Mouse (Mus musculus) stomach, embryonic 14.5 days (tissue): ENCODE results near the gene Hcrt. TPM values are rescaled to one million over a fixed set of nuclear protein-coding genes. Genes with fewer than 3 reads are reported as not detected.
"Not testable (repeated sequence)": the region's sequence is repeated elsewhere in the genome, so short reads cannot be mapped to it uniquely, and the experiment has no call there.

Source experiments
- ATAC-seq: fragments of 200-750 bp; cut with Nextera tagmentation; 2 replicates; pipeline ENCODE4 v1.8.0; 2017; ENCODE audit warnings: low read depth, moderate TSS enrichment; ENCODE audit not compliant: insufficient number of reproducible peaks, insufficient read depth, low FRiP score
- H3K27ac ChIP-seq: fragments of 300-500 bp; sonication (generic); 2 replicates; pipeline ENCODE4 v1.5.1; 2014; ENCODE audit warnings: mild to moderate bottlenecking, low read length, moderate library complexity, mixed read lengths
- H3K27me3 ChIP-seq: fragments of 300-500 bp; sonication (generic); 2 replicates; pipeline ENCODE4 v1.6.1; 2014; ENCODE audit warnings: low read length, control low read depth, mixed read lengths; ENCODE audit not compliant: control insufficient read depth, insufficient read depth
- H3K36me3 ChIP-seq: fragments of 300-500 bp; sonication (generic); 2 replicates; pipeline ENCODE4 v1.6.1; 2014; ENCODE audit warnings: mild to moderate bottlenecking, control low read depth, low read length, moderate library complexity, mixed read lengths; ENCODE audit not compliant: control insufficient read depth, insufficient read depth
- H3K4me1 ChIP-seq: fragments of 300-500 bp; sonication (generic); 2 replicates; pipeline ENCODE4 v1.6.1; 2014; ENCODE audit warnings: low read length, control low read depth, mixed read lengths; ENCODE audit not compliant: control insufficient read depth, insufficient read depth
- H3K4me2 ChIP-seq: fragments of 300-500 bp; sonication (generic); replicated peaks from 2 replicates; pipeline ENCODE4 v1.6.1; 2014; ENCODE audit warnings: low read depth, low read length, control low read depth
- H3K4me3 ChIP-seq: fragments of 300-500 bp; sonication (generic); 2 replicates; pipeline ENCODE4 v1.5.1; 2014; ENCODE audit warnings: low read depth, low read length, control low read depth
- H3K9ac ChIP-seq: fragments of 300-500 bp; sonication (generic); replicated peaks from 2 replicates; pipeline ENCODE4 v1.6.1; 2014; ENCODE audit warnings: low read depth, mild to moderate bottlenecking, control low read depth, low read length, moderate library complexity, mixed read lengths
- H3K9me3 ChIP-seq: fragments of 300-500 bp; sonication (generic); 2 replicates; pipeline ENCODE4 v1.6.1; 2016; ENCODE audit warnings: low read depth, low read length, control low read depth; ENCODE audit not compliant: control insufficient read depth
- WGBS: fragments of 180-500 bp; shearing (Covaris S2); extraction: QIAGEN DNeasy Blood & Tissue Kit; methylation state at CpG from one replicate; pipeline ENCODE4 v1.1.7; 2014; 5-methylcytosine and 5-hydroxymethylcytosine counted together
- polyA plus RNA-seq: library from polyadenylated mRNA; unstranded; fragments of >200 nt; fragmentation: Nextera tagmentation; extraction: Ambion mirVana; gene quantifications from 2 replicates; pipeline ENCODE4 v1.2.1, GENCODE M21; 2014

Gene Hcrt
- polyA plus RNA-seq, 1 experiment from 2014 or later, result not detected

DNA sequence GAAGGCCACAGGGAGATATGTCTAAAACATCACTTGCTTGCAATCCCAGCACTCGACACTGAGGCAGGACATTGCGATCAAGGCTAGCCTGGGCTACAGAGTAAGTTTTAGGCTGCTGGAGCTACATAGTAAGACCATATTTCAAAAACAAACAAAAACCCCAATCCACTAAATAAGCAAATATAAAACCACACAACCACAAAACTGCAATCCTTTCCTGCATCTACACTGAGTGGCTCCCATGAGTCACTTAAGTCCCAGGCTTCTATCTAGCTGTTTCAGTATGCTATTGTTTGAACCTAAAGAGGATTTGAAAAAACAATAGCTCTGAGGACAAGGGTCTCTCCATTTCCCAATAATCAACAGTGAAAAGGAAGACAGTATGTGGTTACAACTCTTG is 32.7 kb upstream of the Hcrt start:
- H3K27me3 ChIP-seq, result no peaks in the 10 kb centered on the region
- H3K4me1 ChIP-seq, result no peaks in the 10 kb centered on the region
- H3K27ac ChIP-seq, result no peak overlapping the region
- H3K9ac ChIP-seq, result no peak overlapping the region
- 93% methylated on average over 2 of the region's 2 CpGs for WGBS
- no peaks in the 10 kb centered on the region for H3K9me3 ChIP-seq
- H3K4me2 ChIP-seq, result no peak overlapping the region
- no peak for ATAC-seq
- peaks cover 11% of the 10 kb centered on the region for H3K36me3 ChIP-seq
- no peak overlapping the region for H3K4me3 ChIP-seq

DNA sequence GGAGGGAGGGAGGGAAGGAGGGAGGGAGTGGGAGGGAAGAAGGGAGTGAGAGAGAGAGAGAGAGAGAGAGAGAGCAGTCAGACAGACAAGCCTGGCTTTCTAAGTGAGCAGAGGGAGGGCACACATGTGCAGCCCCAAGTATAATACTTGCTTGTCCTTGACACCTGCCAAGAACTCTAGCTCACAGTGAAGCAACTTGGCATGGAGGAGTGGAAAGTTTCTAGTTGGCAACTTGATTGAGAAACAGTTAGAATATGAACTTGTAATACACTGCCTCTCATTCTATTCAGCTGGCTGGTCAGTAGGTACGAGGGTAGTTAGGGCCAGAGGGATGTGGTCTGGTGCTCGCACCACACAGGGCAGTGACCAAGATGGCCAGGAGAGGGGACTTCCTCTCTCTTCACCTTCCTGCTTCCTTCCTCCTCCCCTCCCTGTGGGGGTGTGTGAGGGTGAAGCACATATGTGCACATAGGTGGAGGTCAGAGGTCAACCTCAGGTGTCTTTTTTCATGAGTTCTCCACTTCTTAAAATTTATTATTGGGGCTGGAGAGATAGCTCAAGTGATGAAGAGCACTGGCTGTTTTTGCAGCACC is 28.8 kb upstream of the Hcrt start:
- no peak overlapping the region for H3K4me2 ChIP-seq
- no peak for ATAC-seq
- 83% methylated on average over 2 of the region's 2 CpGs for WGBS
- no peaks in the 10 kb centered on the region for H3K27me3 ChIP-seq
- H3K36me3 ChIP-seq, result peaks cover 24% of the 10 kb centered on the region
- H3K4me3 ChIP-seq, result no peak overlapping the region
- H3K9me3 ChIP-seq, result no peaks in the 10 kb centered on the region
- no peaks in the 10 kb centered on the region for H3K4me1 ChIP-seq
- no peak overlapping the region for H3K27ac ChIP-seq
- no peak overlapping the region for H3K9ac ChIP-seq

DNA sequence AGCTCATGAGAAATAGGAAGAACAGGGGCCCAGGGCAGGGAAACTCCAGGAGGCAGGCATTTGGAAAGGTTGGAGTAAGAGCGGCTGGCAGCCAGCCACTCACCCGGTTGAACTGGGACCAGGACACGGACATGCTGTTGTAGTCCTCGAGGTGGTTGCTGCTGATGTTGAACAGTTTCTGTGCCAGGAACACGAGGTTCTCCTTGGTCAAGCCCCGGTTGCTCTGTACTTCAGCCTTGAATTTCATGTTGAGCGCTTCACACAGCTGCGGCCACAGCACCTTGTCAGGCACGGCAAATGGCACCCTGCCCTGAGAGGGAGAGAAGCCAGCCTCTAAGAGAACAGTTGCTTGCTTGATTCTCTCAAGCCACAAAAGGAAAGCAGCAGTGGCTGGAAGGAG is 27.9 kb upstream of the Hcrt start:
- H3K27me3 ChIP-seq, H3K4me2 ChIP-seq, H3K4me3 ChIP-seq, H3K4me1 ChIP-seq, H3K9ac ChIP-seq, H3K9me3 ChIP-seq, H3K27ac ChIP-seq, ATAC-seq: not testable (repeated sequence)
- WGBS, result 85% methylated on average over 9 of the region's 9 CpGs
- peaks cover 19% of the 10 kb centered on the region for H3K36me3 ChIP-seq

DNA sequence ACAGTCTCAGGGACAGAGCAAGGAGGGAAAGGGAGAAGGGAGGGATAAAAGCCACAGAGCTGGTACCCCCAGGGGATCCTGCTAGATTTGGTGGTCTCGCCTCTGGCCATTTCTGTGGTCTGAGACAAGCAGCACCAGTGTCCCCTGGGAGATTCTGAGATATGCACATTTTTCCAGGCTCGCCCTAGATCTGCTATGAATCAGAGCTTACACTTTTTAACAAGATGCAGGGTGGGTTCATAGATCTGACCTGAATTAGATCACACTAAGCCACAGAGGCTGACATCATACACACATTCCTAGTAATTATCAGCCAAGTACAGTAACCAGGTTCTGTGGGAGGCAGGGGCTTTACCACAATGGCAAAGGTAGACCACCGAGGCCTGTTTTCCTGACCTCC is 27.0 kb upstream of the Hcrt start:
- WGBS, result 89% methylated on average over 3 of the region's 3 CpGs
- peaks cover 19% of the 10 kb centered on the region for H3K36me3 ChIP-seq

DNA sequence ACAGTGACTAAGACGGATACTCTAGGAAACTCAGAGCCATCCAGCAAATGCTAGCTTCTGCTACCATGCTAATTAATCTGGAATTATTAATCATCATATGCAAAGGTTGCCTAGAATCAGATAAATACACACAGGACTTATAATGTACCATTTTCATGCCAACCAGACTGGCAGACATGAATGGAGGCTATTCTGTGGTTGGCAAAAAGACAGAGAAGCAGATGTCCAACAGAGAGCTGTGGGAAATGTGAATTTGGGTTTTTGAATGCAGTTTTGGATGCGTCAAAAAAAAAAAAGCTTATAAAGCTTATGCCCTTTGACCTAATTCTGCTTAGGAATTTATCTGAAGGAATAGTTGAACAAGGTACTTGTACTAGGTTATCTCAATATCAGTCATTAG is 23.0 kb upstream of the Hcrt start:
- no peak overlapping the region for H3K4me2 ChIP-seq
- no peaks in the 10 kb centered on the region for H3K9me3 ChIP-seq
- no peak for ATAC-seq
- H3K27me3 ChIP-seq, result no peaks in the 10 kb centered on the region
- H3K27ac ChIP-seq, result no peak overlapping the region
- H3K36me3 ChIP-seq, result peaks cover 38% of the 10 kb centered on the region
- whole genome bisulfite sequencing, result 95% methylated on average over 2 of the region's 2 CpGs
- no peak overlapping the region for H3K9ac ChIP-seq
- H3K4me1 ChIP-seq, result no peaks in the 10 kb centered on the region
- no peak overlapping the region for H3K4me3 ChIP-seq

More for the DNA sequence above, 27.0 kb upstream of the Hcrt start:
- Histone ChIP-seq H3K4me2 (no peak overlapping the region), H3K9ac (no peak overlapping the region), H3K4me1 (no peaks in the 10 kb centered on the region), H3K9me3 (no peaks in the 10 kb centered on the region), H3K4me3 (no peak overlapping the region), H3K27ac (no peak overlapping the region), H3K27me3 (no peaks in the 10 kb centered on the region)
- no peak for ATAC-seq

DNA sequence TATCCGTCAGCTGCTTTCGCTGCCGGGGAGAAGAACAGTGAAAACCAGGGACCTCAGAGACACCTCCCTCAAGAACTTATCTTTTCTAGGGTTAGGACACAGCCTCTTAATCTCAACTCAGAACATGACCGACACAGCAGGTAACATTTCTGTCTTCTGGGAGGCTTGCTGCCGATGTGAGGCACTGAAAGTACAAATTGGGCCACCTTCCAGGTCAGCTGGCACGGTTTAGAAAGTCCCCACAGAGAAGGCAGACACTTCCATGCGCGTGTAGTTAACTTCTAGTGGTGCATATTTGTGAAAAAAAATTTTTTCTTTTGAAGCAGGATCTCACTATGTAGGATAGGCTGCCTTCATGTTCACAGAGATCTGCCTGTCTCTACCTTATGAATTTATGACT is 21.6 kb upstream of the Hcrt start:
- WGBS, result 88% methylated on average over 8 of the region's 8 CpGs
- no peak for ATAC-seq
- H3K4me1 ChIP-seq, result no peaks in the 10 kb centered on the region
- no peak overlapping the region for H3K4me3 ChIP-seq
- no peak overlapping the region for H3K4me2 ChIP-seq
- H3K36me3 ChIP-seq, result peaks cover 31% of the 10 kb centered on the region; the same call in 1 of the 2 replicates
- no peaks in the 10 kb centered on the region for H3K27me3 ChIP-seq
- no peak overlapping the region for H3K27ac ChIP-seq
- H3K9me3 ChIP-seq, result no peaks in the 10 kb centered on the region
- no peak overlapping the region for H3K9ac ChIP-seq

DNA sequence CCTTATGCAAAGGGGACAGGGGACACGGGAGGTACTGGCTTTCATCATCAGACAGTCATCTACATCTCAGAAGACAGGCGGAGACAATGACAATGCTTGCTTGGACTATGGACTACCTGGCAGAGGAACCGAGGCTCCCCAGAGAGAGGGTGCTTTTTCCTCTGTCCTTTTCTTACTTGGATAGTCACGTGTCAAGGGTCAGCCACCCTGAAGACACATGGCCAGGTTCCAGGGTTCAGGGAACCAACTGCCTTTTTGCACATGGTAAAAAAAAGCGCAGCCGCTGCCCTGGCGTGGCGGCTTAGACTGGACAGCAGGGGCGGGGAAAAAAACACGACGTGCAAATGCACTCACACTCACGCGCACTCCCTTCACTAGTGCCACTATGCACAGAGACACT is 19.8 kb upstream of the Hcrt start:
- Histone ChIP-seq H3K9ac (no peak overlapping the region), H3K9me3 (no peaks in the 10 kb centered on the region), H3K27me3 (no peaks in the 10 kb centered on the region), H3K36me3 (peaks cover 23% of the 10 kb centered on the region; the same call in 1 of the 2 replicates), H3K4me2 (no peak overlapping the region), H3K27ac (no peak overlapping the region), H3K4me1 (no peaks in the 10 kb centered on the region), H3K4me3 (no peak overlapping the region)
- ATAC-seq, result no peak
- WGBS, result 84% methylated on average over 13 of the region's 13 CpGs

DNA sequence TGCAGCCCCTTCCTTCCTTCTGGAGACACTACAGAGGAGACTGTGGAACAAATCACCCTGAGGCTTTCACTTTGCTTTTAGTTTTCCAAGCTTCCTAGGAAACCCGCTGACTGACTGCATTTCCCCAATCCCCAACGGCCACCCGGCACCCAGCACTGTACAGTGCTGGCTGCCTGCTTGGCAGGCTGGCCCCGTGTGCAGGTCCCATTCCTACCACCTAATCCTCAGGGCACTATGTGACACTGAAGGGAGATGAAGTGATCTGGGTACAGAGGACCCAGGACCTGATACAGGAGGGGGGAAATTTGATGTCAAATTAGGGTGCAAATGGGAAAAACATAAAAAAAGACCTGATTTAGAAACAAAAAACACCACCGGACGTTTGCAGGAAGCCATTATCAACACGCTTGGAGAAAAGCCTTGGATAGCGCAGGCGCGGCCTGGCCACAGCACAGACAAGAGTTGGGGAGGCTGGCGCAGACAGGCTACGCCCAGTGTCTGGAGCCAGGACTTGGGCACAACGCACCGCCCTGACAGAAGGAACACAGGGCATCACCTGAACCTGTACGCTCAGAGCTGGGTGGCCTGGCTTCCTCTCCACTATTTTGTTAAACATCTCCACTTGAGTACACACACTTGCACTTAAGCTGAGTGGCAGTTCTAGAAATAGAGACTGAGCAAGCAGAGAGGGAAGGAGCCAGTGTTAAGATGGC is 19.2 kb upstream of the Hcrt start:
- no peak overlapping the region for H3K9ac ChIP-seq
- no peaks in the 10 kb centered on the region for H3K9me3 ChIP-seq
- no peaks in the 10 kb centered on the region for H3K4me1 ChIP-seq
- no peak overlapping the region for H3K4me3 ChIP-seq
- 85% methylated on average over 15 of the region's 15 CpGs for WGBS
- no peaks in the 10 kb centered on the region for H3K27me3 ChIP-seq
- H3K36me3 ChIP-seq, result peaks cover 23% of the 10 kb centered on the region; the same call in 1 of the 2 replicates
- ATAC-seq, result no peak
- no peak overlapping the region for H3K4me2 ChIP-seq
- no peak overlapping the region for H3K27ac ChIP-seq

DNA sequence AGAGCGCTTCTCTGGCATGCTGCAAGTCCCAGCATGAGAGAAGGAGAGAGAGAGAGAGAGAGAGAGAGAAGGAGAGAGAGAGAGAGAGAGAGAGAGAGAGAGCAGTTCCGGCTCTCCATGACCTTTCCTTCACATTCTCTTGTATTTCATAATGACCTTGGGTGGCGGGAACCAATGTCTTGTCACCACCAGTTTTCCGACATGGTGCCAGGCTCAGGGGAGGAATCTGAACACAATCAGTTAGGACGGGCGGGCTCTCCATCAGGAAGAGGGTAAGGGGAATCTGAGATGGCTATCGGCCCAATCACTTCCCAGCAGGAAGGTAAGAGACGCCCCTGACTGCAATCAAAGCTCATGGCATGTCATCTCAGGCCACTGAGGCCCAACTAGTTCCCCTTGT is 17.5 kb upstream of the Hcrt start:
- no peak overlapping the region for H3K27ac ChIP-seq
- H3K9me3 ChIP-seq, result no peaks in the 10 kb centered on the region
- no peak overlapping the region for H3K9ac ChIP-seq
- H3K36me3 ChIP-seq, result peaks cover 23% of the 10 kb centered on the region; the same call in 1 of the 2 replicates
- ATAC-seq, result no peak
- WGBS, result 78% methylated on average over 8 of the region's 8 CpGs
- no peak overlapping the region for H3K4me2 ChIP-seq
- no peaks in the 10 kb centered on the region for H3K27me3 ChIP-seq
- no peaks in the 10 kb centered on the region for H3K4me1 ChIP-seq
- H3K4me3 ChIP-seq, result no peak overlapping the region
